Mouse (Mus musculus) MEL (cell line): ENCODE data around the gene Srpk3.

Source experiments
- CHD1 ChIP-seq: IDR thresholded peaks from 2 replicates; pipeline ENCODE4 v1.6.1; 2012; ENCODE audit warnings: low read depth, mild to moderate bottlenecking, inconsistent platforms, low read length, improper control_type of control experiment
- CHD2 ChIP-seq: IDR thresholded peaks from 2 replicates; pipeline ENCODE4 v1.6.1; 2011; ENCODE audit warnings: low read length, improper control_type of control experiment
- CTCF ChIP-seq, 3 experiments: IDR thresholded peaks in 2 of 3; conservative IDR thresholded peaks in 1 of 3; 2 replicates each; pipeline ENCODE4 v1.5.1; 2011 to 2012; ENCODE audit warnings: low read length in 3 of 3, low read depth in 2 of 3, mild to moderate bottlenecking in 2 of 3, improper control_type of control experiment in 1 of 3, inconsistent platforms in 1 of 3, mixed read lengths in 1 of 3, moderate library complexity in 1 of 3; ENCODE audit not compliant: control insufficient read depth in 1 of 3, insufficient read depth in 1 of 3, poor library complexity in 1 of 3, severe bottlenecking in 1 of 3
- EP300 ChIP-seq, 2 experiments: IDR thresholded peaks; 2 replicates each; pipeline ENCODE4 v1.6.1; 2011; ENCODE audit warnings: improper control_type of control experiment in 2 of 2, low read length in 2 of 2, low read depth in 1 of 2, mild to moderate bottlenecking in 1 of 2
- HCFC1 ChIP-seq: IDR thresholded peaks from 2 replicates; pipeline ENCODE4 v1.6.1; 2012; ENCODE audit warnings: low read depth, mild to moderate bottlenecking, inconsistent platforms, low read length, improper control_type of control experiment, moderate library complexity
- JUND ChIP-seq: IDR thresholded peaks from 2 replicates; pipeline ENCODE4 v1.6.1; 2011; ENCODE audit warnings: low read depth, mild to moderate bottlenecking, improper control_type of control experiment, low read length
- MAX ChIP-seq: IDR thresholded peaks from 2 replicates; pipeline ENCODE4 v1.6.1; 2011; ENCODE audit warnings: low read length, improper control_type of control experiment
- NELFE ChIP-seq: IDR thresholded peaks from 2 replicates; pipeline ENCODE4 v1.6.1; 2011; ENCODE audit warnings: low read depth, low read length, improper control_type of control experiment
- ZNF384 ChIP-seq: IDR thresholded peaks from 2 replicates; pipeline ENCODE4 v1.6.1; 2012; ENCODE audit warnings: low read depth, mild to moderate bottlenecking, inconsistent platforms, low read length, improper control_type of control experiment

GRCm38 (mm10) chrX:73758611-73759290, 15.5 kb upstream of the Srpk3 start:
- TF ChIP-seq EP300 (IDR thresholded peaks at IDR 0.05; ENCODE audit: low read depth in 1 of 2, low read length in 2 of 2) (no peak), ZNF384 (no peak), MAX (no peak), NELFE (no peak), CHD2 (no peak), CTCF (IDR thresholded peaks at IDR 0.05 in 2 of 3, conservative IDR thresholded peaks at IDR 0.05 in 1 of 3; ENCODE audit: control insufficient read depth in 1 of 3, insufficient read depth in 1 of 3, low read depth in 2 of 3, low read length in 3 of 3, poor library complexity in 1 of 3, severe bottlenecking in 1 of 3) (no peak), CHD1 (no peak), HCFC1 (no peak), JUND (no peak)
